Mouse (Mus musculus) ES-Bruce4 (cell line): ENCODE measurements around the gene Chd1l.

ENCODE experiments used
- CTCF ChIP-seq: IDR thresholded peaks from one replicate; pipeline ENCODE4 v1.8.1; 2011; ENCODE audit warnings: low read depth, low read length
- POLR2A ChIP-seq: IDR thresholded peaks from one replicate; pipeline ENCODE4 v1.8.1; 2011; ENCODE audit warnings: low read length; ENCODE audit not compliant: insufficient read depth

GRCm38 (mm10) chr3:97558554-97558953 lies 51.4 kb downstream of the Chd1l start:
- no peak for TF ChIP-seq POLR2A
- TF ChIP-seq CTCF: no peak
